10 mouse cellular contexts compared by ENCODE assay signal in the genomic region with DNA sequence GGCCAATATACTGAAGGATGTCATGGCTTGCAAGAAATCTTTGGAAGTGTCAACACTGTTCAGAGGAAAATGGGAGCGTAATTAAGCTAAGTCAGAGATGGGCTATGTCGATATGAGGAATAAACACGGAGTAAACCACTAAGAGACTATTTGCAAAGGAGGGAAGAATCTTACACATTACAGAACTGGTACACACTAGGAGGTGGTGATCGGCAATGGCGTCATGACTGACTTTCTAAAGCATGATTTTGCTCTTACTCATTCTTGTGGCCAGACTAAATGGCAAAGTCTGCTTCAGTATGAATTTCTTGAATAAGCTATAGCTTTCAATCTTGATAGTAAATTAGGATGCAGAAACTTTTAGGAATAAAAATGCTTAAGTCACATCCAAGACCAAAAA. TPM values are rescaled to one million over a fixed set of nuclear protein-coding genes. Genes with fewer than 3 reads are reported as not detected.
A peak's percentile ranks its signal among the peaks of the same experiment; 100 is the strongest.
DNase-seq lines count a peak whose midpoint lies in the region; ATAC-seq and TF ChIP-seq lines count a peak whose summit lies in the region.
"Had no signal": no experiment of that assay in that cellular context is flagged by ENCODE, and none has a peak within 500 bp of the region (broad histone marks: within the 10 kb centered on the region; RNA-seq: fewer than 3 reads in every experiment).

No protein-coding gene starts in this region.

- TF ChIP-seq CTCF in liver, embryonic 14.5 days (IDR thresholded peaks at IDR 0.05; ENCODE audit: low read depth) = no peak

- H3K4me3 ChIP-seq in heart, embryonic 14.5 days (ENCODE audit: control insufficient read depth in 1 of 2, insufficient read depth in 1 of 2, low read depth in 1 of 2, low read length in 2 of 2) = peak overlapping the region in 1 of 2 experiments; percentile 91; a peak in 2 of 4 replicates
- H3K4me3 ChIP-seq in embryonic facial prominence, embryonic 15.5 days (replicated peaks) = 0 out of 2 replicates have a peak overlapping the region, but pooled peaks have one; percentile 10
- peak overlapping the region; percentile 1 to 84; a peak in 2 of 4 replicates for H3K4me3 ChIP-seq in liver, embryonic 14.5 days (ENCODE audit: insufficient read depth in 1 of 2, low read depth in 2 of 2, low read length in 2 of 2)

- no peaks in the 10 kb centered on the region for H3K9me3 ChIP-seq in heart, embryonic 14.5 days (ENCODE audit: control insufficient read depth, low read length)
- H3K9me3 ChIP-seq in embryonic facial prominence, embryonic 15.5 days (replicated peaks) = no peaks in the 10 kb centered on the region
- no peaks in the 10 kb centered on the region for H3K9me3 ChIP-seq in liver, embryonic 14.5 days (ENCODE audit: control insufficient read depth, low read length)

- peaks cover 0 to 10% of the 10 kb centered on the region in 2 experiments; a peak in 2 of 4 replicates for H3K4me1 ChIP-seq in heart, embryonic 14.5 days (ENCODE audit: control insufficient read depth in 2 of 2, insufficient read depth in 2 of 2, low read length in 2 of 2)
- H3K4me1 ChIP-seq in embryonic facial prominence, embryonic 15.5 days = peaks cover 7% of the 10 kb centered on the region
- peaks cover 5 to 6% of the 10 kb centered on the region in 2 experiments; a peak in 3 of 4 replicates for H3K4me1 ChIP-seq in liver, embryonic 14.5 days (replicated peaks; ENCODE audit: control insufficient read depth in 2 of 2, insufficient read depth in 2 of 2, low read length in 1 of 2)

- WGBS in heart, embryonic 14.5 days = 63% methylated on average over 5 of the region's 5 CpGs
- WGBS in embryonic facial prominence, embryonic 15.5 days = 73% methylated on average over 5 of the region's 5 CpGs
- WGBS in liver, embryonic 14.5 days (ENCODE audit: insufficient replicate concordance) = 44% methylated on average over 5 of the region's 5 CpGs

- peak overlapping the region; percentile 65 for H3K4me2 ChIP-seq in heart, embryonic 14.5 days (ENCODE audit: low read length)
- H3K4me2 ChIP-seq in embryonic facial prominence, embryonic 15.5 days (replicated peaks) = peak overlapping the region; percentile 19; the same call in 1 of the 2 replicates
- H3K4me2 ChIP-seq in liver, embryonic 14.5 days (ENCODE audit: low read depth) = peak overlapping the region; percentile 82

- no peak for DNase-seq in heart, adult 18-20 months
- peak; percentile 45 for DNase-seq in A20 (ENCODE audit: low read depth, low spot score)
- no peak for DNase-seq in liver, embryonic 14.5 days (ENCODE audit: low read depth in 3 of 3, low spot score in 3 of 3)
- no peak for DNase-seq in yolk sac, embryonic 10.5 days (ENCODE audit: low spot score)
- no peak for DNase-seq in frontal cortex, postnatal 36 days (ENCODE audit: low spot score in 2 of 2)
- no peak for DNase-seq in thymus, postnatal 25 days
- DNase-seq: kidney, adult 9 months; thymus, adult 18-20 months had no signal

- no peak for TF ChIP-seq EP300 in liver, embryonic 14.5 days (IDR thresholded peaks at IDR 0.05; ENCODE audit: low read depth)

- no peak for ATAC-seq in heart, embryonic 14.5 days (ENCODE audit: insufficient number of reproducible peaks, insufficient read depth, low FRiP score, low read depth)
- ATAC-seq in embryonic facial prominence, embryonic 15.5 days (ENCODE audit: insufficient number of reproducible peaks, low FRiP score, low TSS enrichment, low read depth) = no peak
- no peak for ATAC-seq in liver, embryonic 14.5 days (ENCODE audit: insufficient read depth)

- 0 out of 2 replicates have a peak, but pooled peaks cover 11% of the 10 kb centered on the region for H3K36me3 ChIP-seq in heart, embryonic 14.5 days (ENCODE audit: control insufficient read depth, insufficient read depth, low read length)
- no peaks in the 10 kb centered on the region for H3K36me3 ChIP-seq in embryonic facial prominence, embryonic 15.5 days
- no peaks in the 10 kb centered on the region for H3K36me3 ChIP-seq in liver, embryonic 14.5 days (replicated peaks; ENCODE audit: control insufficient read depth, insufficient read depth, low read depth)

- H3K27me3 ChIP-seq in heart, embryonic 14.5 days (ENCODE audit: control insufficient read depth, insufficient read depth, low read length) = no peaks in the 10 kb centered on the region
- H3K27me3 ChIP-seq in embryonic facial prominence, embryonic 15.5 days = no peaks in the 10 kb centered on the region
- no peaks in the 10 kb centered on the region for H3K27me3 ChIP-seq in liver, embryonic 14.5 days (ENCODE audit: control insufficient read depth, insufficient read depth, low read length)

- peak overlapping the region; percentile 88; the same call in 1 of the 2 replicates for H3K9ac ChIP-seq in heart, embryonic 14.5 days (ENCODE audit: low read length)
- no peak overlapping the region for H3K9ac ChIP-seq in embryonic facial prominence, embryonic 15.5 days
- no peak overlapping the region; the same call in 1 of the 2 replicates for H3K9ac ChIP-seq in liver, embryonic 14.5 days (replicated peaks)

- H3K27ac ChIP-seq in heart, embryonic 14.5 days (replicated peaks in 1 of 2; ENCODE audit: control insufficient read depth in 1 of 2, insufficient read depth in 1 of 2, low read depth in 2 of 2, low read length in 2 of 2) = no peak overlapping the region
- no peak overlapping the region for H3K27ac ChIP-seq in embryonic facial prominence, embryonic 15.5 days (replicated peaks)
- H3K27ac ChIP-seq in liver, embryonic 14.5 days = no peak overlapping the region

RNA-seq across cellular contexts. Expression of a gene that starts 1.0 kb away (rescaled TPM):
- 6.8 and 8.2 TPM in 2 replicates for polyA plus RNA-seq in heart, embryonic 14.5 days (2014; fragmentation: Nextera tagmentation; extraction: Ambion mirVana)
- total RNA-seq in heart, adult 18-20 months (2021) = 1 to 10 TPM; 5.9 to 8.0 TPM
- polyA plus RNA-seq in embryonic facial prominence, embryonic 15.5 days (2015; fragmentation: Nextera tagmentation; extraction: Ambion mirVana) = 11.9 and 12.6 TPM in 2 replicates
- 2.4 and 5.1 TPM in 2 replicates for polyA plus RNA-seq in liver, embryonic 14.5 days (2012; rRNA removed)
- 3.7 and 4.9 TPM in 2 replicates for polyA plus RNA-seq in liver, embryonic 14.5 days (2014; fragmentation: Nextera tagmentation; extraction: Ambion mirVana)

RNA-seq across cellular contexts. Expression of a gene that starts 1.1 kb away (rescaled TPM):
- polyA plus RNA-seq in heart, embryonic 14.5 days (2014; fragmentation: Nextera tagmentation; extraction: Ambion mirVana) = 38.0 and 39.2 TPM in 2 replicates
- total RNA-seq in heart, adult 18-20 months (2021) = 10 to 100 TPM; 54.5 to 60.3 TPM
- polyA plus RNA-seq in embryonic facial prominence, embryonic 15.5 days (2015; fragmentation: Nextera tagmentation; extraction: Ambion mirVana) = 27.6 and 28.8 TPM in 2 replicates
- 4.9 and 6.0 TPM in 2 replicates for polyA plus RNA-seq in liver, embryonic 14.5 days (2012; rRNA removed)
- 7.8 and 9.0 TPM in 2 replicates for polyA plus RNA-seq in liver, embryonic 14.5 days (2014; fragmentation: Nextera tagmentation; extraction: Ambion mirVana)

RNA-seq across cellular contexts. Expression of a gene that starts 19.2 kb away (rescaled TPM):
- polyA plus RNA-seq in heart, embryonic 14.5 days (2014; fragmentation: Nextera tagmentation; extraction: Ambion mirVana) = 49.4 and 51.0 TPM in 2 replicates
- 10 to 100 TPM; 32.2 to 39.2 TPM for total RNA-seq in heart, adult 18-20 months (2021)
- 27.6 and 30.2 TPM in 2 replicates for polyA plus RNA-seq in embryonic facial prominence, embryonic 15.5 days (2015; fragmentation: Nextera tagmentation; extraction: Ambion mirVana)
- polyA plus RNA-seq in liver, embryonic 14.5 days (2012; rRNA removed) = 4.8 and 8.5 TPM in 2 replicates
- 29.7 and 32.8 TPM in 2 replicates for polyA plus RNA-seq in liver, embryonic 14.5 days (2014; fragmentation: Nextera tagmentation; extraction: Ambion mirVana)

Comparison
In these comparisons a context has a peak if more than half of its experiments do, and no peak if none do; other contexts are left out.
1. H3K4me2 ChIP-seq: peak in every context shown above with its lines; median percentile 82 in liver, embryonic 14.5 days; 65 in heart, embryonic 14.5 days; 19 in embryonic facial prominence, embryonic 15.5 days.